In genomic region chr2:153080841-153081523, GRCm38 (mm10) we compare ENCODE assay signal across 8 mouse cellular contexts. TPM values are rescaled to one million over a fixed set of nuclear protein-coding genes. Genes with fewer than 3 reads are reported as not detected.
DNase-seq lines count a peak whose midpoint lies in the region; ATAC-seq and TF ChIP-seq lines count a peak whose summit lies in the region.

No protein-coding gene starts in this region.

- H3K9me3 ChIP-seq in midbrain, embryonic 11.5 days (ENCODE audit: control insufficient read depth, low read length) = no peaks in the 10 kb centered on the region
- H3K9me3 ChIP-seq in midbrain, embryonic 15.5 days = no peaks in the 10 kb centered on the region
- no peaks in the 10 kb centered on the region for H3K9me3 ChIP-seq in embryonic facial prominence, embryonic 14.5 days (ENCODE audit: control insufficient read depth, low read length)
- no peaks in the 10 kb centered on the region for H3K9me3 ChIP-seq in hindbrain, postnatal 0 days (ENCODE audit: low read length)

- TF ChIP-seq POLR2A in bone marrow macrophage, adult 2 months (IDR thresholded peaks at IDR 0.05; ENCODE audit: borderline replicate concordance, low read depth, low read length) = no peak

- H3K36me3 ChIP-seq in midbrain, embryonic 11.5 days (ENCODE audit: control insufficient read depth, insufficient read depth, low read length) = no peaks in the 10 kb centered on the region
- H3K36me3 ChIP-seq in midbrain, embryonic 15.5 days (replicated peaks) = no peaks in the 10 kb centered on the region
- H3K36me3 ChIP-seq in embryonic facial prominence, embryonic 14.5 days (ENCODE audit: control insufficient read depth, insufficient read depth, low read length) = no peaks in the 10 kb centered on the region
- H3K36me3 ChIP-seq in hindbrain, postnatal 0 days (ENCODE audit: insufficient read depth, low read length) = no peaks in the 10 kb centered on the region

- DNase-seq in midbrain, embryonic 11.5 days (ENCODE audit: low spot score, missing footprints) = peak; percentile 99
- DNase-seq in embryonic facial prominence, embryonic 14.5 days (ENCODE audit: low spot score) = peak; percentile 90
- peak; percentile 95 for DNase-seq in hindbrain, postnatal 0 days (ENCODE audit: low spot score)
- DNase-seq in left cerebral cortex, postnatal 36 days (ENCODE audit: low spot score in 2 of 2) = peak; percentile 68 to 69
- peak; percentile 11 for DNase-seq in ovary, adult 18-20 months (ENCODE audit: low spot score)
- DNase-seq in testis, postnatal 14 days (ENCODE audit: low spot score) = peak; percentile 77

- H3K27me3 ChIP-seq in midbrain, embryonic 11.5 days (ENCODE audit: control insufficient read depth, insufficient read depth, low read length) = no peaks in the 10 kb centered on the region
- H3K27me3 ChIP-seq in midbrain, embryonic 15.5 days (replicated peaks) = 0 out of 2 replicates have a peak, but pooled peaks cover 3% of the 10 kb centered on the region
- no peaks in the 10 kb centered on the region for H3K27me3 ChIP-seq in embryonic facial prominence, embryonic 14.5 days (replicated peaks; ENCODE audit: control insufficient read depth, insufficient read depth, low read length)
- no peaks in the 10 kb centered on the region for H3K27me3 ChIP-seq in hindbrain, postnatal 0 days (ENCODE audit: insufficient read depth, low read length)

- no peaks in the 10 kb centered on the region; the same call in 1 of the 2 replicates for H3K4me1 ChIP-seq in midbrain, embryonic 11.5 days (ENCODE audit: control insufficient read depth, insufficient read depth, low read length)
- no peaks in the 10 kb centered on the region for H3K4me1 ChIP-seq in midbrain, embryonic 15.5 days
- H3K4me1 ChIP-seq in bone marrow macrophage, adult 2 months (ENCODE audit: control insufficient read depth, insufficient read depth, low read length) = peaks cover 28% of the 10 kb centered on the region
- no peaks in the 10 kb centered on the region for H3K4me1 ChIP-seq in embryonic facial prominence, embryonic 14.5 days (ENCODE audit: control insufficient read depth, insufficient read depth, low read length)
- no peaks in the 10 kb centered on the region for H3K4me1 ChIP-seq in hindbrain, postnatal 0 days (ENCODE audit: insufficient read depth, low read length)

- no peak overlapping the region for H3K4me3 ChIP-seq in midbrain, embryonic 11.5 days (ENCODE audit: low read depth, low read length)
- H3K4me3 ChIP-seq in midbrain, embryonic 15.5 days = no peak overlapping the region
- H3K4me3 ChIP-seq in bone marrow macrophage, adult 2 months (ENCODE audit: insufficient read depth, low read length) = no peak overlapping the region
- no peak overlapping the region for H3K4me3 ChIP-seq in embryonic facial prominence, embryonic 14.5 days (ENCODE audit: low read depth, low read length)
- no peak overlapping the region for H3K4me3 ChIP-seq in hindbrain, postnatal 0 days (ENCODE audit: low read length)

- WGBS in midbrain, embryonic 11.5 days = 36% methylated on average over 32 of the region's 32 CpGs
- WGBS in midbrain, embryonic 15.5 days = 34% methylated on average over 32 of the region's 32 CpGs
- 36% methylated on average over 32 of the region's 32 CpGs for WGBS in embryonic facial prominence, embryonic 14.5 days
- WGBS in hindbrain, postnatal 0 days = 36% methylated on average over 32 of the region's 32 CpGs

- intact Hi-C loops in left cerebral cortex, postnatal 36 days (cut with DNase I) = loop anchor here (5.0 kb wide), 1 partner anchor 56 kb away; no protein-coding TSS in a partner anchor

- no peak for ATAC-seq in midbrain, embryonic 11.5 days (ENCODE audit: low FRiP score)
- no peak for ATAC-seq in midbrain, embryonic 15.5 days (replicated peaks)
- ATAC-seq in embryonic facial prominence, embryonic 14.5 days (ENCODE audit: low read depth) = no peak
- ATAC-seq in hindbrain, postnatal 0 days = no peak; the same call in 1 of the 2 replicates

- H3K4me2 ChIP-seq in midbrain, embryonic 11.5 days = no peak overlapping the region
- H3K4me2 ChIP-seq in midbrain, embryonic 15.5 days = no peak overlapping the region
- H3K4me2 ChIP-seq in embryonic facial prominence, embryonic 14.5 days (ENCODE audit: low read depth, low read length) = no peak overlapping the region
- H3K4me2 ChIP-seq in hindbrain, postnatal 0 days (ENCODE audit: low read depth, low read length) = no peak overlapping the region

- TF ChIP-seq CTCF in bone marrow macrophage, adult 2 months (IDR thresholded peaks at IDR 0.05; ENCODE audit: low read depth, low read length) = peak; percentile 97
- peak; percentile 96 for TF ChIP-seq CTCF in hindbrain, postnatal 0 days (IDR thresholded peaks at IDR 0.05; ENCODE audit: low read depth)

- H3K9ac ChIP-seq in midbrain, embryonic 11.5 days (ENCODE audit: low read length) = no peak overlapping the region
- H3K9ac ChIP-seq in midbrain, embryonic 15.5 days = no peak overlapping the region
- no peak overlapping the region for H3K9ac ChIP-seq in embryonic facial prominence, embryonic 14.5 days (ENCODE audit: low read depth, low read length)
- no peak overlapping the region for H3K9ac ChIP-seq in hindbrain, postnatal 0 days (replicated peaks; ENCODE audit: low read length)

- no peak overlapping the region for H3K27ac ChIP-seq in midbrain, embryonic 11.5 days (ENCODE audit: low read depth, low read length)
- no peak overlapping the region for H3K27ac ChIP-seq in midbrain, embryonic 15.5 days
- H3K27ac ChIP-seq in bone marrow macrophage, adult 2 months (ENCODE audit: insufficient read depth, low read depth, low read length) = no peak overlapping the region
- H3K27ac ChIP-seq in embryonic facial prominence, embryonic 14.5 days (replicated peaks; ENCODE audit: low read depth, low read length) = no peak overlapping the region
- no peak overlapping the region for H3K27ac ChIP-seq in hindbrain, postnatal 0 days

RNA-seq across cellular contexts. Expression of gene Ccm2l, which starts 15.2 kb away (rescaled TPM):
- polyA plus RNA-seq in midbrain, embryonic 11.5 days (2014; fragmentation: Nextera tagmentation; extraction: Ambion mirVana) = 1.2 and 2.1 TPM in 2 replicates
- 1.7 and 2.7 TPM in 2 replicates for polyA plus RNA-seq in midbrain, embryonic 15.5 days (2015; fragmentation: Nextera tagmentation; extraction: Ambion mirVana)
- polyA plus RNA-seq in bone marrow macrophage, adult 2 months (2012; ENCODE audit: insufficient read depth, insufficient read length, missing spikeins) = not detected in 2 replicates
- 2.7 and 2.9 TPM in 2 replicates for polyA plus RNA-seq in embryonic facial prominence, embryonic 14.5 days (2014; fragmentation: Nextera tagmentation; extraction: Ambion mirVana)
- total RNA-seq in hindbrain, postnatal 0 days (2014; rRNA removed) = 3.9 and 4.7 TPM in 2 replicates
- 1.3 TPM in 2 replicates for polyA plus RNA-seq in hindbrain, postnatal 0 days (2015; fragmentation: Nextera tagmentation; extraction: Ambion mirVana)
- 1 to 10 TPM; 4.0 to 5.8 TPM for total RNA-seq in left cerebral cortex, postnatal 36 days (2021)

RNA-seq across cellular contexts. Expression of gene Hck, which starts 27.3 kb away (rescaled TPM):
- polyA plus RNA-seq in midbrain, embryonic 11.5 days (2014; fragmentation: Nextera tagmentation; extraction: Ambion mirVana) = 2.4 and 2.5 TPM in 2 replicates
- 2.9 and 3.3 TPM in 2 replicates for polyA plus RNA-seq in midbrain, embryonic 15.5 days (2015; fragmentation: Nextera tagmentation; extraction: Ambion mirVana)
- 128 and 146 TPM in 2 replicates for polyA plus RNA-seq in bone marrow macrophage, adult 2 months (2012; ENCODE audit: insufficient read depth, insufficient read length, missing spikeins)
- polyA plus RNA-seq in embryonic facial prominence, embryonic 14.5 days (2014; fragmentation: Nextera tagmentation; extraction: Ambion mirVana) = 11.6 and 12.1 TPM in 2 replicates
- 12.2 and 17.0 TPM in 2 replicates for total RNA-seq in hindbrain, postnatal 0 days (2014; rRNA removed)
- 8.6 and 8.7 TPM in 2 replicates for polyA plus RNA-seq in hindbrain, postnatal 0 days (2015; fragmentation: Nextera tagmentation; extraction: Ambion mirVana)
- 1 to 10 TPM; 2.1 to 2.4 TPM for total RNA-seq in left cerebral cortex, postnatal 36 days (2021)

RNA-seq across cellular contexts. Expression of gene Xkr7, which starts 49.3 kb away (rescaled TPM):
- polyA plus RNA-seq in midbrain, embryonic 11.5 days (2014; fragmentation: Nextera tagmentation; extraction: Ambion mirVana) = 0.40 and 0.52 TPM in 2 replicates
- polyA plus RNA-seq in midbrain, embryonic 15.5 days (2015; fragmentation: Nextera tagmentation; extraction: Ambion mirVana) = 1.9 and 2.1 TPM in 2 replicates
- not detected in 2 replicates for polyA plus RNA-seq in bone marrow macrophage, adult 2 months (2012; ENCODE audit: insufficient read depth, insufficient read length, missing spikeins)
- polyA plus RNA-seq in embryonic facial prominence, embryonic 14.5 days (2014; fragmentation: Nextera tagmentation; extraction: Ambion mirVana) = 0.06 and 0.07 TPM in 2 replicates
- 65.0 and 74.1 TPM in 2 replicates for total RNA-seq in hindbrain, postnatal 0 days (2014; rRNA removed)
- polyA plus RNA-seq in hindbrain, postnatal 0 days (2015; fragmentation: Nextera tagmentation; extraction: Ambion mirVana) = 1.5 and 1.6 TPM in 2 replicates
- total RNA-seq in left cerebral cortex, postnatal 36 days (2021) = 1 to 10 TPM; 5.2 to 7.0 TPM

Comparison
In these comparisons a context has a peak if more than half of its experiments do, and no peak if none do; other contexts are left out.
1. DNase-seq: peak in every context shown above with its lines; median percentile 99 in midbrain, embryonic 11.5 days; 95 in hindbrain, postnatal 0 days; 90 in embryonic facial prominence, embryonic 14.5 days; 77 in testis, postnatal 14 days; 68 in left cerebral cortex, postnatal 36 days; 11 in ovary, adult 18-20 months.